Mouse (Mus musculus) cerebellum, adult 9-11 months (tissue): ENCODE measurements around the gene Fam169b.
"Not testable (repeated sequence)": the region's sequence is repeated elsewhere in the genome, so short reads cannot be mapped to it uniquely, and the experiment has no call there.

Experiments
- DNase-seq: peaks from one replicate; pipeline ENCODE4 v3.0.0; 2022

Gene Fam169b

DNA sequence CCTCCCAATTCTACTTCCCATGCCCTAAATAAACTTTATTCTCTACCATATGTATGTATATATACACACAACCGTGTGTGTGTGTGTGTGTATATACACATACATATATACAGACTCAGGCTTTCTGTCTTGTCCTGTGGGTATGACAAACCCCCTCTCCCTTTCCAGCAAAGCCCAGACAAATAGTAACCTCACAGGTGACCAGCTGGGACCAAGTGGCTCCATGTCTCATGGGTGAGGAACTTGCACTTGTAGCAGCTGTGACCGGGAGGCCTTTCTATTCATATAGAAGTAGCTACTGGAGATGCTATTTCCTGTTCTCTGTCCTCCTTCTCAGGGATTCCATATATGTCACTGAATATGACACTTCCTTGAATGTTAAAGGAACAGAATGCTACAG is 13.9 kb downstream of the Fam169b start:
- DNase-seq: no peak

DNA sequence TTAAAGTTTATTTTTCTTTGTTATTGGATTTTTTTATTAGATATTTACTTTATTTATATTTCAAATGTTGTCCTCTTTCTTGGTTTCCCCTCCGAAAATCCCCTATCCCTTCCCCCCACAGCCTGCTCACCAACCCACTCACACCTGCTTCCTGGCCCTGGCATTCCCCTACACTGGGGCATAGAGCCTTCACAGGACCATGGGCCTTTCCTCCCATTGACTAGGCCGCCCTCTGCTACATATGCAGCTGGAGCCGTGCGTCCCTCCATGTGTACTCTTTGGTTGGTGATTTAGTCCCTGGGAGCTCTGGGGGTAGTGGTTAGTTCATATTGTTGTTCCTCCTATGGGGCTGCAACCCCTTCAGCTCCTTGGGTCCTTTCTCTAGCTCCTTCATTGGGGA is 14.4 kb downstream of the Fam169b start:
- not testable (repeated sequence) for DNase-seq

DNA sequence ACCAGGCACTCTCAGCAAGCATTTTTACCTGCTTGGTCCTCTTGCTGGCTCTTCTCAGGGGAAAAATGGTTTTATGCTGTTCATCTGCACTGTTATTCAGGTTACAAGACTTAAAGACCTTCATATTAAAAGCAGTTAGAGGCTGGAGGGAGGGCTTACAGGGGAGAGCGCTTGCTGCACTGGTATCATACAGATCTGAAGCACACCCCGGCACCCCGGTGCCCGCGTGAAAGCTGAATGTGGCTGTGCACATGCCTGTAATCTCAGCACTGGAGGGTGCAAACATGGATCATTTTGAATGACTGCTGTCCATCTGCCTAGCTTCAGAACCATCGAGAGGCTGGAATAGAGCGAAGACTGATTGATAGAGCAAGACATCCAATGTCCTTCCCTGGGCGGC is 15.4 kb downstream of the Fam169b start:
- no peak for DNase-seq

DNA sequence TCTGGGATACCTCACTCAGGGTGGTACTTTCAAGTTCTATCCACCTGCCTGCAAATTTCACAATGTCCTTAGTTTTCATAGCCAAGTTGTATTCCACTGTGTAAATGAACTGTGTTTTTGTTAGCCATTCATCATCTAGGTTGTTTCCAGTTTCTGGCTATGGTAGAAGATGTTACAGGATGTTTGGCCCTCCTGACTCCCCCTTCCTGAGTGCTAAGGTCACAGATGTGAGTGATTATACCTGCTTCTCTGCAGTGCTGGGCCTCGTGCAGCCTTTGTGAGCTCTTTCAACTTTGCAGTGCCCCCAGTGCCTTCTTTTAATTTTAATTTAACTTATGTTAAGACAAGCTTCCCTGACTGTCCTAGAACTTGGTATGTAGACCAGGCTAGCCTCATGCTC is 18.0 kb downstream of the Fam169b start:
- no peak for DNase-seq

DNA sequence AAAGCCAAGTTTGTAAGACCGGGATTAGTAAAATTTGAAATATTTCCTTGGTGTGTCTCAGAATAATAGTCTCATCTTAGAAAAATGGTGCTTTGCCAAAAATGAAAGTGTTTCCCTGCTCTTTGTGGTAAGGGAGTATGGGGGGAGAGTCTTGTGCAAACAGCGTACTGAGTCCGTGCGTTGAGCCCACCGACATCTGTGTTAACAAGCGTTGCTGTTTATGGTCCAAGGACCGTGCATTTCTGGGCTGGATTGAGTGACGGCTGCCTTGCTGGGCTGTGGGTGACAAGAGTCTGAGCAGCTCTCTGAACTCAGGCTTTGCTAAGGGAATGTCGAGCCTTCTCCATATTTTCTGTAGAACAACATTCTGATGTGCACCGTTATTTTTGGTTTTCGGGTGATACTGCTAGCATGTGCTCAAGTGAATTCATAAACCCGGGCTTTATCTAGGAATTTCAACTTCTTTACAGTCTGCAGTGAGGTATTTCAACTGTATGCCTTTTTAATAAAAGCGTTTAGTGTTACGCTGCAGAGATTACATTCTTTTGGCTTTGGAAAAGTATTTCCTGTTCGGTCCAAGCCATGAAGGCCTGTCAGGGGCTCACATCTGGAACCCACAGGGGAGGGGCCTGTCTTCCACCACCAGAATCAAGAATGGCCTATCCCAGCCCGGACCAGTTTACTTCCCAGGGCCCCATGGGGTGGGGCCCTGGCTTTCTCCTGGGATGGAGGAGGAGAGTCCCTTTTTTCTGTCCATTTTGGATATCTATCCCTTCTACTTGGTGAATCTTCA is 20.6 kb downstream of the Fam169b start:
- no peak for DNase-seq

DNA sequence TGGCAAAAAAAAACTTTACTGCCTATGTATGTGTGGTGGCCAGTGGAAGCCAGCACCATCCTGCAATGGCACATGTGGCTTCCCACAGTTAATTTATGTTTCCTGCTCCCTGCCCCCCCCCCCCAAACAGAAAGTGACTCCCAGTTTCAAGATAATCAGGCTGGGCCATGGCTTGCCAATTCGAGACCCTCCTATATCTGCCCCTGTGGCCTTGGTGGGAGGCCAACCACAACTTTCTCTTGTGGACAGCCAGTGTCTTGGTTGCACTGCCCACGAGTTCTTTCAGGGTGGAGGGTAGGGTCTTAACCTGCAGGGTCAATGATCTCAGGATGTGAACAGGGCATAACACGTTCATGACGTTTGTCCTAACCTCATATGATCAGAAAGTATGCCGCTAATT is 22.8 kb downstream of the Fam169b start:
- DNase-seq: no peak

DNA sequence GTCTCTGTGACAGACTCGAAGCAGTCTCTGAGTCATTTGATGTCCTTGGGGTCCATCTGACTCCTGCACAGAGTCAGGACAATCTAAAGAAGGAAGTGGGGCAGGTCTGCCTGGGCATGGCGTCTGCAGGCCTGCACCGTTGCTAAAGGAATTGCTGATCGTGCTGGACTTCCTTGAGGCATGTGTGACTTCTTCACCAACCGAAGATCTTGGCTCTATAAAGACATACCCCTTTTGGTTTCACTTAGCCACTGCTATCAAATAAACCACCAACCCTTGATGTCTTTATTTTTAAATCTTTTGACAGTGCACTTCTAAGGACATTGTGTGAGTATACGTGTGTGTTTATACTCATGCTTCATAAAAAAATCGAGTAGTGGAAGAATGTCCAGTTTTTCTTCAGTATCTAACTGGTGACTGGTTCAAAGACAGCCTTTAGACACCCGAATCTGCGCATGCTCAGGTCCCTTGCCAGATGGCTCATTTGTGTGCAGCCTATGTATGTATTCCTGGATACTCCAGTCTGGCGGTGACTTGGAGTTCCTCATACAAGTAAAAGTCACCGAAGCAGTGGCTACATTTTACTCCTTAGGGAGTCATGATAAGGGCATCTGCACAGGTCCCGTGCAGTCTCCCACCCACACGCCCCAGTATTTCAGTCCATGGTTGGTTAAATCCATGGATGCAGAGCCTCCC is 24.9 kb downstream of the Fam169b start:
- no peak for DNase-seq

DNA sequence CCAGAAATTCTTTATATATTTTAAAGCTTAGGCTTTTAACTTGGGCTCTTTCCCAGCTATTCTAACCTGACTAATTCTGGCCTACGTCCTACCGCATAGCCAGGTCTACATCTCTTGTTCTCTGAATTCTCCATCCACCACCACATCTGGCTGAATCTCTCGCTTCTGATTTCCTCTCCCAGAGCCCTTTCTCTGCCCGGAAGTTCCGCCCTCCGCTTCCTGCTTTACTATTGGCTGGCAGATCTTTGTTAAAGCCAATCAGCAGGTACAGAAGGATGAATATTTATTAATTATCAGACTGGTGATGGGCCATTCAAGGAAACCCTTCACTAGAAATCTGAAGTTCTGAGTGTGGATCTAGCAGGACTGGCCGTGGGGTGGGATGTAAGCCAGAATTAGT is 27.5 kb downstream of the Fam169b start:
- no peak for DNase-seq

DNA sequence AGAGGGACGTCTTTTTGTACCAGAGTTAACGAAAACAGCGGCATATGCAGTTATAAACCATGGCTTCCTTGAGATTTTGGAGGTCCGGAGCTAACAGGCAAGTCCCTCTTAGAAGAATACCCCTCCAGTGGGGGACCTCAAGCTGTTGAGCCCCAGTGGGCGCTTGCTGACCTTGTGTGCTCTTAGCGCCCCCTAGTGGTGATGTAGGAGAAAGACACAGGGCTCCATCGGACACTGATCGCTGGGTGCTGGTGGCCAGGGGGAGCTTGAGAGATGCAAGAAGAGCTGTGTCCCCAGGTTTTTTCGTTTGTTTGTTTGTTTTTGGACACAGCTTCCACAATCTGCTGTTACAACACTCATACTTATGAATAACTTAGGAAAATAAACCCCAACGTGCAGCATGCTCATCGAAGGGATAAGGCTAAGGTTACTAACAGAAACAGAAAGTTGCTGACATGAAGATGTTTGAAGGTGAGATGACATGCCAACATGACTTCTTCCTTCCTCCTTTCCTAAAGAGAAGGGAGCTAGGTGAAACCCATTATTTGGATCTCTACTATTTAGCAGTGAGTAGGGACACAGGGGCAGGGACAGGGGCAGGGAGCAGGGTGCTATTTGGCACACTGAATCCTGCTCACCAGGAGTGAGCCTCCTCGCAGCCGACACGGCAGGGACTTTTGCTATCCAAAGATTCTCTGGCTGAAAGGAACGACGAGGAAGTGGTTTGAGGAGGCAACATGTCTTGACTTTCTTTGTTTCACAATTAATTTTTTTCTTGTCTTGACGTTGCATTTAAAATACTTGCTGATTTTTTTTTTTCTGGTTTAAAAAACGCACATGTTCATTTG is 29.2 kb downstream of the Fam169b start:
- DNase-seq: peak; percentile 61

DNA sequence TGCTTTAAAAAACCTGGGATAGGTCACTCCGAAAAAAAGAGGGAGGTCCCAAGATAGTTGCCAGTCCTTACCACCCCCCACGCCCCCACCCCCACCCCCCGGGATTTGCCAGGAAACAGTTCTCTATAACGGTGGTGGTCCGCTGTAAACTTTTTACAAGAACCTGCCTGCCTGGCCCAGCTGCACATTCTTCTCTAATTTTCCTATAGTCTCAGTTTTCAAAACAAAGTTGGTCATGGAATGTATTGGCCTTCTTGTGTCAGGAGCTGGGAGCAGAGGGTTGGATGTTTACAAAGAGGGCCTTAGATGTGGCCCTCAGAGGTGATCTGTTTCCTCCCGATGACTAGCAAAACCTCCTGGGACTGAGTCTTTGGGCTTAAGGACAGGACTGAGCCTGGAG is 30.0 kb downstream of the Fam169b start:
- DNase-seq: no peak

DNA sequence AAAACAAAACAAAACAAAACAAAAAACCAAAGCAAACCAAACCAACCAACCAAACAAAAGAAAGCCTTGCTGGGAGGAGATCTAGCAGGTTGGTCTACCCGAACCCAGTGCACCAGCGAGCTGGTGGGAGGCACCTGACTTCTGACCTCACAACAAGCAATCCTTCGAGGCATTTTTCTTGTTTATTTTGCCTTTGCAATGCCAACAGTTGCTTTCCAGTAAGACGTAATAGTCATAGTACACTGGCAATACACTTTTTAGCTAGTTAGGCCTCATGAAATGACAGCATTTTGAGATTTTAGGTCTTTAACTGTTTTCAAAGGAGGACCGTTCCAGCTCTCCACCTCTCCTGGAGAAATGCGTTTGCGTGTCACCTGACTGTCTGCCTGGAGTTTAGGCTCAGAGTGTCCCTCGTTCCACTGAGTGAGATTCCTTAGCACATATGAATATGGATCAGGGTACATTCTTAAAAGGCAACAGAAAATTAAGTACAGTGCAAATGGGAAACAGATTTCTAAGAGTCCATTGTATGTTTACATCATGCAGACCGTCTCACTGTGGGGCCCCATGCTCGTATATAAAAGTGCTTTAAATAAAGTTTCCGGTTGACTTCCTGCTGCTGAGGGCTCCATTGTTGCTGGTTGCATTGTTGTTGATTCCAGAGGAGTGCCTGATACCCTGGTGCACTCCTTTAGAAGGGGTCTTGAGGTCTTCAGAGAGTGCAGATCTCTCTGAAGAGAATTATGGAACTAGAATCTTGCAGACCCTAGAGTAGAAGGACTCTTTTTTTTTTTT is 32.3 kb downstream of the Fam169b start:
- no peak for DNase-seq

DNA sequence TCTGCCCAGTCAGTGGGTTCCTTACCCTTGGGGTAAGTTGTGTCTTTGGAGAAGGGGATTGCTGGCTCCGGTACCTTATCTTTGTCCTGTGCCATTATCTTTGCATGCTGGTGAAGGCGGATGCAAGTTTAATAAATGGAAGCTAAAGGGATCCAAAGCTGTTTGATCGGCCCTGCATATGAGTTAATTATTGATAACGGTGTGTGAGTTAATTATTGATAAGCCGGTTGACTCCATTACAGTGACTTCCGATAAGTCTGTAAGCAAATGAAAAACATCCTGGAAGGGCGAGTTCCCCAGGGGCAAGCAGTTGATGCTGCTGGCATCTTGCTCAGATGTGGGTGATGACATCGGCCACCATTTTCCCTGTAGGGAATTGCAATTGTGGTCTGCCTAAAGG is 33.1 kb downstream of the Fam169b start:
- DNase-seq: no peak

DNA sequence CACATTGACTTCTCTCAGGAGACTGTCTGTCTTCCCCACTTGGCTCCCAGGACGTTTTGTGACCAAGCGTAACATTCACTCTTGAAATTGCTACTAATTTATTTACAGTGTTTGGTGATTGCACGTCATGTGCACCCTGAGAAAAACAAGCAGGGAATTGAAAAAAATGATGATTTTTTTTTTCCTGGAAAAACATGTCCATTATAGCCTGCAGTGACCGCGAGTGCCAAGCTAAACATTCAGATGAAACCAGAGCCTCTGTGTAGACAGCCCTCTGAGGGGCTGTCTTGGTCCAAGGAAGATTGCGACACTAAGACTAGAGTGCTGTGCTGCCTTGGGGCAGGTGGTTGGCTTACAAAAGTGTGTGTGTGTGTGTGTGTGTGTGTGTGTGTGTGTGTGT is 37.8 kb downstream of the Fam169b start:
- no peak for DNase-seq

DNA sequence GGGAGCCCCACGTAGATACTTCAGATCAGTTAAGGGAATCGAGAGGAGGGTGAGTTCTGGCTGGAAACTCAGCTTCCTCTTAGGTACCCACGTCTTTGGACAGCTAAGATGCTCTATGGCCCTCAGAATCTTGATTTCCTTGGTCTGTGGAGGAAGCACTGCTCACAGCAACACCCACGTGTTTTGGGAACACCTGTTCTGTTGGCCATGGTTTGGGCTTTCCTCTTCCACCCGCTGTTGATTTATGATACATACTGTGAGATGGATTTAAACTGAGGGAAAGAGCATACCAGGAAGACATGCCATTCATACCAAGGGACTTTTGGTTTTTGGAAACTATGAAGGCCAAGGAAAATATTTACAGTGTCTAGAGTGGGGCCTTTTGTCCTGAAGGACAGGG is 38.8 kb downstream of the Fam169b start:
- DNase-seq: no peak

DNA sequence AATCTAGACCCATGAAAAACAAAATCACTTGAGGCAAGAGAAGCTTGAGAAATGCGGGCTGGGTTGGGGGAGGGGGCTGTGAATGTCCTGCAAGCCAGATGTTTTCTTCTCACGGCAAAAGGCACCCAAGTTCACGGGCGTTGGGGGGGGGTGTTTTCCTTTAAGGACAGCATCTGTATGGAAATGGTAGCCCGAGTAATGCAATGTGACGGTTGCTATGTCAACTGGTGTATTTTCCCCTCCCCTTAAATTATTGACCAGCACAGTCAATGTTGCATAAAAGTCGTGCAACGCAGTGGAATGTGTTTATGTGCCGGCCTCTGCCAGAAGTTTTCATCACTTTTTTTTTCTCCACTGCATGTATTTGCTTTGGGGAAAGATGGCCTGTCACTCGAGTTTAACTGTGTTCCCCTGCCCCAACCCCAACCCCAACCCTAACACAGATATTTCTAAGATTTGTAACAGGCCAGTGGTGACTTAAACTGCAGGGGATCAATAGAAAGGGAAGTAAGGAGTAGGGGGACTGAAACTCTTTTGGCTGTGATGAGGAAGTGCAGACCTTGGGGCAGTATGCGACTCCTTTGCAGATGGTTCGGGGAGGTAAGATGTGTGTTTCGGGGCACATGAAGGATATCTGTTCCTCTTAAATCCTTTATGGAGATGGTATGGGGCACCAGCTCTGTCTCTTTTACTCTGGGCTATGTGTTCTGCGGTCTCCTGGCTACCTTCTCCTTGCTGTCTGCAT is 39.6 kb downstream of the Fam169b start:
- no peak for DNase-seq

DNA sequence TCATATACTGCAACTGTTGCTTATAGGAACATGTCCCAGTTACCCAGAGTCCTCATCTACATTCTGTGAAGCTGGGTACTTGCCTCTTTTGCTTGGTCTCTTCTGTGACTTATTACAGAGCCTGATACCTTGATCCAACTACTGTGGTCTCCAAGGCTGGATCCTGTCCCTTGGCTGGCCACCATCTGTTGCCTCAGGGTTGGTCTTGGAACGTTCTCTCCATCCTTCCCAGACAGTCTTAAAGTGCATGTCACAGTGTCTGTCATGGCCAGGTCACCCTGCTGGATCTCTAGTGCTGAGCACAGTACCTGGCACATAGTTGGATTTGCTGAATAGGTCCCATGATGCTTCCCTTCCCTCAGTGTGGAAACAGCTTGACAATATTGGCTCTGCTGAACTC is 40.6 kb downstream of the Fam169b start:
- DNase-seq: no peak

DNA sequence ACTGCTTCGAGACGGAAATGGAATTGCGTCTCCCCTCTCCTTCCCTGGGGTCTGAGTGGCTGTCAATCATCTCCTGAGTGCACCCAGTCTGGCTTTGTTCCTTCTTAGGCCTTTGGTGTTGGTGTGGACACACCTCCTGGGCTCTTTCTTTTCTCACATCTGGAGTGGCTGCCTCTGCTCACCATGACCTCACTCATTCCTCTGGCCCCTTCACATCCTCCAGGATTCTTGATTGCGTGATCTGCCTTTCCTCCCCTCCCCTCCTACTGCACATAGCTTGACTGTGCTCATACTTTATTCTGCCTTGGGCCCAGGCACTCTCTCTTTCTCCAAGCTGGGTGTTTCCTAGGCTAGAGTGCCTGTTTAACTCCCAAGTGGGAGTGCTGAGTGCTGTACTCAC is 41.4 kb downstream of the Fam169b start:
- DNase-seq: no peak

DNA sequence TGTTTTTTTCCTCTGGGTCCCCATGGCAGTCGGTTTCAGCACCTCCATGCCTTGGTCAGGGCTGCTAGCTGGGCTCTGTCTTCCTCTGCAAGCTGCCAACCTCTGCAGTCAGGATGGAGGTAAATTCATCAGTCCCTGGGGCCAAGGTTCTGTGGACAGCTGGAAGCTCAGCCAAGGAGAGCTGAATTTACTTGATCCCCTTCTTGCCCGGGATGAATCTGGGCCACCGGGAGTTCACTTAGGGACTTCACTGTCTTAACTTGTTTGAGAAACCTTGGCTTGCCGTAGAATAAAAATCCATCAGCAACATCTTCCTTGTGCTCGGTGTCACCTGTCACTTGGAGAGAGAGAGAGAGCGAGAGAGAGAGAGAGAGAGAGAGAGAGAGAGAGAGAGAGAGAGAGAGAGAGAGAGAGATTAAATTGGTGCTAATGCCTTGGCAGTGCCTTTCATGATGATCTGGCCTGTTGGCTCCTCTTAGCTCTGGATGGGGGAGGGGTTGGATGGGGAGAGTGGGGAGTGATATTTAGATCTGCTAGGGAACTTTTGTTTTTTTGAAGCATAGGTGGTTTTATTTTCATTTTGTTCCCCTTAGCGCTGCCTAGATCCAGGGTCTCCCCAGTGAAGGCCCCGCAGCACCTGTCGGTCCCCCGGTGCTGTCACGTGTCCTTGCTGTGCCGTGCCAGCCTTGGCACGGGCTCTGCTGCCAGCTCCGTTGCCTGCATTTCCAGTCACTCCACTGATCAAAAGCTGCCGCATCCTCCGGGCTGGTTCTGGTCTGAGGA is 44.6 kb downstream of the Fam169b start:
- DNase-seq: peak; percentile 76

DNA sequence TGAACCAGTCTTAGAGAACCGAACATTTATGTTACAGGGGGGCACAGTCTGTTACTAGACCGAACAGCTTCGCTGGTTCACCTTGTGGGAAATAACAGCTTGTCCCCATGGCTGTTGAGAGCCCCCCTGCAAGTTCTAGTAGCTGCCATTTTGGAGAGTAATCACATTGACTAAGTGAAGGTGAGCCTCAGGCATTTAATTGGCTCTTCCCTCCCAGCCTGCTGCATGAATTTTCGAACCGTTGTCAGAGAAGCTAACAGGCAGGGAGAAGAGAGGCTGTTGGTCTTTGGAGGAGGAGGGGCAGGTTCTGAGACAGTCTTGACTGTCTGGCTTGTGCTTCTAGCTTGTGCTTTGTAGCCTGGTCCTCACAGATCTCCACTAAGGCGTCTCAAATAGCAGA is 45.3 kb downstream of the Fam169b start:
- no peak for DNase-seq

DNA sequence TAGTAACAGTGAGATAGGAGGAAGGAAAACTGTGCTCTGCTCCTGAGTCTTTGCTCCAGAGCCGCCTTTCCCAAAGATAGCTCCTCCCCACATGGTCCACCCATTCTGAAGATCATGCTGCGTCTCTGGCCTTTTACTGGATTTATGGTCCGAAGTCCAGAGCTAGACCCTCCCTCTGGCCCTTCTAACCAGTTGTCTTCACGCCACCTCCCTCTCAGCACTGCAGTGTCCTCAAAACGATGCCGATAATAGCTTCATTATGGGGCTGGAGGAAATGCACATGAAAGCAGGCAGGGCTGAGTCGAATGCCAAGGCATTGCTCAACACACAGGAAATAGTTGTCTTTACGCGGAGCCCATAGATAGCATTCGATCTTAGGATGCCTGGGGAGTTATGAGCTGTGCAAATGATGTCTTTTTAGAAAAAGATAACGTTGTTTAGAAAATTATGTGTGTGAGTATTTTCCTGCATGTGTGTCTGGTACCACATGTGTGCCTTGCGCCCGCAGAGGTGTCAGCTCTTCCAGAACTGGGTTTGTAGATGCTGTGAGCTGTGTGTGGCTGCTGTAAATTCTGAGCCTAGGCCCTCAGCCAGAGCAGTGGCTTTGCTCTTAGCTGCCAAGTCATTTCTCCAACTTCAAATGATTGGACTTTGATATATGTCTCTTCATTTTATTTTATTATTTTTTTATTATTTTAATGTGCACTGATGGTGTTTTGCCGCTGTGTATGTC is 46.6 kb downstream of the Fam169b start:
- no peak for DNase-seq

DNA sequence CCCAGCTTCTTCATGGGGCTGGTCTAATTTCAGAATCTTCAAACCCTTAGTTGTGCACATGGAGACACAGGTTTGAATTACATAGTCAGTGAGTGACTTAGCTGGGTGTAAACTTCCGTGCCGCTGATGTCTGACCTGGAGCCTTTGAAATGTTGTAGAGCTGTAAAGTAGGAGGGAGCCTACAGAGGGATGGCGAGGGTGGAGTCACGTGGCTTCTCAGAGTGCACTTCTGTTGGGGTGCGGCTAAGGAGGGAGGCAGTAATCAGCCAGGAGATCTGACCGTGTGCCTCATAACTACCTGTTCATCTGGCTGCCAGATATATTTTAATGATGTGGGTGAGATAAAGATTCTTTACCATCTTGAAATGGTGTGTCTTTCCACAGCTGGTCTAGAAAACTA is 49.4 kb downstream of the Fam169b start:
- DNase-seq: no peak
